Mouse (Mus musculus): ENCODE data around the gene Ryr2. TPM values are rescaled to one million over a fixed set of nuclear protein-coding genes. Genes with fewer than 3 reads are reported as not detected.
"Not testable (repeated sequence)": the region's sequence is repeated elsewhere in the genome, so short reads cannot be mapped to it uniquely, and the experiment has no call there.

Ryr2 gene
- polyA plus RNA-seq (2016; fragmentation: Nextera tagmentation; extraction: Ambion mirVana), result 22.0 and 31.5 TPM in 2 replicates

DNA sequence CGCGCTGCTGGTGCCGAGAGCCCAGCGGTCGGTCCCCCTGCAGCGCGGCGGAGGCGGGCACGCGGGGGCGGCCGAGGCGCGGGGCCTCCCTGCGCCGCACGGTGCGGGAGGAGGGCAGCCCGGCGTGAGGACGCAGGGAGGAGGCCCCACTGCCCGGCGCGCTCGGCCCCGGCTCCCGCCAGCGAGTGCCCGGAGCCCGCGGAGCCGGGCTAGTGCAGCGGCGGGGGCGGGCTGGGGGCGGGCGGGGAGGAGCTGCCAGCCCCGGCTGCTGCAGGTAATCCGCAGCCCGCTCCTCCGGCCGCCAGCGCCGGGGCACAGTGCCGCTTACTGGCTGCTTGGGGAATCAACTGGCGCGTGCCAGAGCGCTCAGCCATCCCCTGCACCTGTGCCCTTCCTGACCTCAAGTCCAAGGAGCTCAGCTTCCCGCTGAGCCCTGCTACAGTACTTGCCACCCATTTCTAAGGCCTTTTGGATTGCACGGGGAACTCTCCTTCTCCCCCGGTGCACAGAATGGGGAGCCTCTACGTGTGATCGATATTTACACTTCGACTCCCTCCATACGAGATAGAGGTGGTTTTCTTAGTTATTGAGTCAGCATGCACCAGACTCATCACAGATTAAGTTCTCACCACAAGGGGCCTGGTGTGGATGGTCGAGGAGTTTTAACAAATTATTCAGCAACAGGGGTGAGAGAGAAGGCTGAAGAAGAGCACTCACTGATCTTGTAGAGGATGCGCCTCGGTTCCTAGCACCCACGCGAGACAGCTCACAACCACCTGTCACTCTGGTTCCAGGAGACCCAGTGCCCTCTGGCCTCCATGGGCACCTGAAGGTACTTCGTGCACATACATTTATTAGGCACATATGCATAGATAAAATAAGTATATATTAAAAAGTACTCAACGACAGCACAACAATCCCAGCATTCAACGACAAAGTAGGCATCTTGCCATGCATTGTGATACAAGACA lies at the start of gene Ryr2:
Gene Ryr2, minus strand, starts transcription at position 284 of the 971 bp plus-strand sequence.
- peak; percentile 88 for DNase-seq (ENCODE audit: low spot score)
- no peaks in the 10 kb centered on the region for H3K9me3 ChIP-seq
- H3K4me1 ChIP-seq, result peaks cover 15% of the 10 kb centered on the region
- H3K4me3 ChIP-seq, result peak within 1 kb of the TSS; percentile 91
- H3K27me3 ChIP-seq (ENCODE audit: insufficient read depth, poor library complexity, severe bottlenecking), result peaks cover 23% of the 10 kb centered on the region
- H3K36me3 ChIP-seq, result no peaks in the 10 kb centered on the region
- H3K27ac ChIP-seq, result peak within 1 kb of the TSS; percentile 96
- 12% methylated on average over 48 of the region's 64 CpGs for WGBS

DNA sequence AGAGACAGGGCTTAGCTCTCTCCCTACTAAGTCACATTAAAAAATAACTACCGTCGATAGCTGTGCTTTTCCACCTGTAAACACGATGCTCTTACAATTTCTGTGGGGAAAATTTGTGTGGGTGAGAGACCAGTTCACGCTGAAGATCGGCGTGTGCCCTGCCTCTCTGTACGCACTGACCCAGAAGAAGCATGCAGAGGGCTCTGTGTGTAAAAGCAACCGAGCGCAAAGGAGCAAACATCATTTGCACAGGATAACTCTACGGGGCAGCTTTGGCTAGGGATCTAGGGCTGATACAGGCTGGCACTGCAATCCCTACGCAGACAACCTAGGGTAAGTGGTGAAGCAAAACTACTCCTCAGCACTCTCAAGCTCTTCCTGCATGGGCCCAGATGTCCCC lies 47.2 kb upstream of the Ryr2 start:
- no peak for DNase-seq (ENCODE audit: low spot score)
- H3K27ac ChIP-seq, result no peak overlapping the region
- WGBS, result 85% methylated on average over 11 of the region's 11 CpGs

DNA sequence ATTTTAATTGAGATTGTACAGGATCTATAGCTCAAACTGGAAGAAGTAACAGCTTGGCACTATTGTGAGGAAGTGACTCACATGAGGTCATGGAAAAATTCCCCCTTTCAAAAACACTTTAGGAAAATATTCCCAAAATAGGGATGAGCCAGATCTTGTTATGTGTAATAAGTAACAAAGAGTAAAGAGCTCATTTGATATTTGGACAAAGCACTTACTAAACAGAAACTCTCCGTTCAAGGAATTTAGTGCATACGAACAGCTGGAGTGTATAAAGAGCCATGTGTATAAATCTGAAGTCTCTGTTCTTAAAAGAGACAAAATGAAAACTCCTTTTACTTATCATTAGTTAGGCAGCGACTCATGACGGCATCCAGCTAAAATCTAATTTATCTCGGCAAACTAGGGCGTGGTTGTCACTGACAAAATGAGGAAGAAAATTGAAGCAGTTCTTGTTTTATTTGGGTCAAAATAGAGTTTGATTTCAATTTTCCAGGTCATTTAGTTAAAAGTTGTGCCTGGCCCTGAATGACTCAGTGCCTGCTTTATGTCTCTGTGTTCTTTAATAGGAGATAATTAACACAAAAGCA lies 40.3 kb upstream of the Ryr2 start:
- H3K9me3 ChIP-seq, result no peaks in the 10 kb centered on the region
- no peaks in the 10 kb centered on the region for H3K27me3 ChIP-seq (ENCODE audit: insufficient read depth, poor library complexity, severe bottlenecking)
- no peak overlapping the region for H3K27ac ChIP-seq
- WGBS, result 79% methylated on average over 6 of the region's 6 CpGs
- no peak overlapping the region for H3K4me3 ChIP-seq
- no peak for DNase-seq (ENCODE audit: low spot score)
- no peaks in the 10 kb centered on the region for H3K36me3 ChIP-seq
- H3K4me1 ChIP-seq, result peaks cover 18% of the 10 kb centered on the region; the same call in 1 of the 2 replicates

More for the DNA sequence above, 47.2 kb upstream of the Ryr2 start:
- H3K9me3 ChIP-seq, result no peaks in the 10 kb centered on the region
- no peak overlapping the region for H3K4me3 ChIP-seq
- no peaks in the 10 kb centered on the region for H3K27me3 ChIP-seq (ENCODE audit: insufficient read depth, poor library complexity, severe bottlenecking)
- H3K36me3 ChIP-seq, result no peaks in the 10 kb centered on the region
- peaks cover 18% of the 10 kb centered on the region for H3K4me1 ChIP-seq

DNA sequence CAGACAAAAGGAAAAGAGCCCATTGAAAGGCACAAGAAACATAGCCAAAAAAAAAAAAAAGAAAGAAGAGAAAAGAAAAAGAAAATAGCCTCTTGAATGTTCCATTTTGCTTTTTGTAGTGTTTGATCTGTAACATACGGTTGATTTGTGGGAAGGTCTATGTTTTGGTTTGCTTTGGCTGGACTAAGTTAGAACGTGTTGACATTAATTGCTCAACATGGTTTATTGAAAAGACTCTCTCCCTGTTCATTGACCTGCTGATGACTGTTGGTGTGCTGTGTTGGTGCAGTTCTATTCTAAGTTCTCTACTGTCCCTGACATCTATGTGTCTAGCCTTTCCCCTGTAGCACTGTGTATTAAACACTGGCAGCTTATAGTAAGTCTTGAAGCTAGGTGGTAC lies 39.7 kb upstream of the Ryr2 start:
- Histone ChIP-seq H3K36me3 (no peaks in the 10 kb centered on the region), H3K4me1 (peaks cover 18% of the 10 kb centered on the region; the same call in 1 of the 2 replicates), H3K9me3 (no peaks in the 10 kb centered on the region), H3K4me3 (no peak overlapping the region), H3K27me3 (ENCODE audit: insufficient read depth, poor library complexity, severe bottlenecking) (no peaks in the 10 kb centered on the region), H3K27ac (no peak overlapping the region)
- WGBS, result 79% methylated on average over 2 of the region's 2 CpGs
- no peak for DNase-seq (ENCODE audit: low spot score)

DNA sequence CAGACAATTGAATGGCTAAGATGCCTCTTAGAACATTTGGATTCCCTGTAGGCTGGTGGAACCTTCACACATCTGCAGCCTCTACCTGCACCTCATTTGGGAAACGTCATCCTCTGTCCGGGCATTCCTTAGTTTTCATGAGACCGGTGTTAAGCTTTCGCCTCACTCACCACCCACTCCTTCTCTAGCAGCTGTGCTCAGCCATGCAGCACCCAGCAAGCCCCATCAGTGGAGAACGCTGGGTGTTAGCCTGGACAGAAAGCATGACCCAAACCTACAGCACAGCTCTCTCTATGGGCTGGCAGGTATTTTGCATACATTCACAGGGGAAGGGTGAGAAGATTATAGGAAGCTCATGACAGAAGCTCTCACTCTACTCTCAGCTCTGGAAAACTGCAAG lies 36.6 kb upstream of the Ryr2 start:
- WGBS, result 57% methylated on average over 5 of the region's 5 CpGs
- Histone ChIP-seq H3K9me3 (no peaks in the 10 kb centered on the region), H3K27ac (peak overlapping the region; percentile 56; the same call in 1 of the 2 replicates), H3K27me3 (ENCODE audit: insufficient read depth, poor library complexity, severe bottlenecking) (no peaks in the 10 kb centered on the region), H3K36me3 (no peaks in the 10 kb centered on the region), H3K4me1 (peaks cover 9% of the 10 kb centered on the region; the same call in 1 of the 2 replicates), H3K4me3 (no peak overlapping the region)
- DNase-seq (ENCODE audit: low spot score), result no peak

DNA sequence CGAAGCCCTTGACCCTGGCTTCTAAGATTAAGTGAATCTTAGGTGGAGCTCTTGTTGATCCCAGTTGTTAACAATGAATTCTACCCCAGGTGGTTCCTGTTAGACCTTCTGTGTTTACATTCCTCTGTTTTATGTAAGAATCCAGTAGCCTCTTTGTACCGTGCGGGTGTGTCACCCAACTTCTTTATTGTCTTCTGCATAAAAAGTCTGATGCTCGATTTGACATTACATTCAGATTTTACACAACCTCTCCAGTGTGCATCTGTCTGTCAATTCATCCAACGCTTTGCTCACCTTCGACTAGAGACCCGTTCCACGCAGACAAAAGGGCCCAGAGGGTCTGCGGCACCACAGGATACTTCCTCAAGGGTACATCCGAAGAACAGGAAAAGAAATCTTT lies 29.7 kb upstream of the Ryr2 start:
- H3K27me3 ChIP-seq (ENCODE audit: insufficient read depth, poor library complexity, severe bottlenecking); H3K27ac ChIP-seq; DNase-seq (ENCODE audit: low spot score); H3K4me3 ChIP-seq; H3K36me3 ChIP-seq; H3K9me3 ChIP-seq: not testable (repeated sequence)
- peaks cover 24% of the 10 kb centered on the region for H3K4me1 ChIP-seq
- WGBS, result 88% methylated on average over 10 of the region's 10 CpGs

DNA sequence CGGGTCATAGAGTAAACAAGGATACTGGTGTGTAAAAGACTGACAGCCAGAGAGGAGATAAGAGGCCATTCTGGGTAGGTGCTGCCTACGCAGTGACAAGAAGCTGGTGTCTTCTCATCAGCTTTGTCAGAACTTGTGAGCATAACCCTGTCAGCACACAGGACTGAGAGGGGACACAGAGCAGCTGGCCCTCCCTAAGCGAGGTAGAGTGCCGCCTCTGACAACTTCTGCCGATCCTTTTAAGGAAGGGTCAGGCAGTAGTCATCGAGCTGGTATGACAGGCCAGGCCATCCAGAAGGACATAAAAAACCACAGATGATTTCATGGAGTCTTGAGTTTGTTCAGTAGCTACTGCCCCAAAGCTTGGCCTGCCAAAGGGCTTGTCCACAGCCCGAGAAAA lies 26.8 kb upstream of the Ryr2 start:
- DNase-seq (ENCODE audit: low spot score), result peak; percentile 96
- WGBS, result 15% methylated on average over 7 of the region's 7 CpGs
- no peaks in the 10 kb centered on the region for H3K27me3 ChIP-seq (ENCODE audit: insufficient read depth, poor library complexity, severe bottlenecking)
- no peaks in the 10 kb centered on the region for H3K36me3 ChIP-seq
- peaks cover 49% of the 10 kb centered on the region for H3K4me1 ChIP-seq
- H3K27ac ChIP-seq, result peak overlapping the region; percentile 82
- no peak overlapping the region for H3K4me3 ChIP-seq
- H3K9me3 ChIP-seq, result no peaks in the 10 kb centered on the region

DNA sequence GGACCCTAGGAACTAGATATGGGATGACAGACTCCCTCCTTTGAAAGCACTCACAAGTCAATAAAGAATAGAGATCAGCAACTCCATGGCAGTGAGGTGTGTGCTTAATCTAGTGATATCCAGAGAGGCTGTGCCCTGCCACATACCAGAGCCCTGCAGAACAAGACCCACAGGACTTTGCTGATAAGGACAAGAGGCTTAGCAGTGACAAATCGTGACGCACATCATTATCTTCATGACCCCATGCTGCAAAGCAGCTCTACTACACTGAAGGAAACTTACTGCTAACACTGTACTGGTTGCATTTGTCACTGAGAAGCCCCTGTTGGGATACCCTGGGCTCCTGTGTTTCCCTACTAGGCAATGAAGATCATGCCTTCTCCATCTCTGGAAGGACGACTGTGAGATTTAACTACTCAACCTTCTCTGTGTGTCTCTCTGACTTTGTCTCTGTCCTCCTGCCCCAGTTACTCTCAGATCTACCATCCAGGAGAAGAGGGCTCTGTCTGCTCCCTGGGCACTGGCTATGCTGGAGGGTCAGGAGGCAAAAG lies 25.5 kb upstream of the Ryr2 start:
- DNase-seq (ENCODE audit: low spot score), result no peak
- Histone ChIP-seq H3K36me3 (no peaks in the 10 kb centered on the region), H3K9me3 (no peaks in the 10 kb centered on the region), H3K4me3 (peak overlapping the region; percentile 23; the same call in 1 of the 2 replicates), H3K4me1 (peaks cover 59% of the 10 kb centered on the region), H3K27me3 (ENCODE audit: insufficient read depth, poor library complexity, severe bottlenecking) (no peaks in the 10 kb centered on the region), H3K27ac (peak overlapping the region; percentile 82)
- WGBS, result 15% methylated on average over 3 of the region's 3 CpGs

DNA sequence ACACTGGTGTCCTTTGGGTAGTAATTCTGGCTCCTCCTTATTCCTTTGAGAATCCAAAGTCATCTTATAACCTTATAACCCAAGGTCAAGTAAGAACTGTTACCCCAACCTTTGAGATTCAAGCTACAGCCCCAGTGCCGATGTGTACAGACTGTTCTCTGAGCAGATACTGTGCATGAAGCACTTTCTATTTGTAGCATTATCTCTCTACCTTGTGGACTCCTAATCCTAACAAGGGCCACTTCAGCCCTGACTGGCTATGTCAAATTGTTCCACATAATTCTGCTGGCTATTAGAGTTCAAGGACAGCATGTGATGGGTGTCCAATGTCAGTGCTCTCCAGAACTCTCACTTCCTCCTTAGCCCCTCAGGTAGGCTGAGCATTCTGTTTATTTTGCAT lies 22.4 kb upstream of the Ryr2 start:
- WGBS, result 43% methylated on average over 1 of the region's 1 CpGs
- peaks cover 63% of the 10 kb centered on the region for H3K4me1 ChIP-seq
- no peaks in the 10 kb centered on the region for H3K9me3 ChIP-seq
- H3K4me3 ChIP-seq, result no peak overlapping the region
- no peaks in the 10 kb centered on the region for H3K27me3 ChIP-seq (ENCODE audit: insufficient read depth, poor library complexity, severe bottlenecking)
- peak overlapping the region; percentile 82 for H3K27ac ChIP-seq
- no peaks in the 10 kb centered on the region for H3K36me3 ChIP-seq
- no peak for DNase-seq (ENCODE audit: low spot score)

DNA sequence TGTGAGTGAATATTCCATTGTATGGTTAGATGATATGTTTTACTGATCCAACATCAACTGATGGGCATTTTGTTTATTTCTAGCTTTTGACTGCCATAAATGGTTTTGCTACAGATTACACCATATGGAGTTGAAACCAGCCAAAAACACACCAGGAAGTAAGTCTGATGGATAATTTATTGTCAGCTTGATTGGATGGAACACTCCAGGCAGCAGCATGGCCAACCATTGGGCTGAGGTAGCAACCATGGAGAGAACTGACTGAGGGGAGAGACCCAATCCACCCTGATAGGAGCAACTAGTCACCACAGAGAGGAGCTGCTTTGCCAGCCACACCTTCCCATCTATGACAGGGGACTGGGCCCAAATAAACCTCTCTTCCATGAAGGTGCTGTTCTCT lies 19.4 kb upstream of the Ryr2 start:
- H3K4me1 ChIP-seq, result peaks cover 38% of the 10 kb centered on the region
- no peak for DNase-seq (ENCODE audit: low spot score)
- no peaks in the 10 kb centered on the region for H3K27me3 ChIP-seq (ENCODE audit: insufficient read depth, poor library complexity, severe bottlenecking)
- H3K4me3 ChIP-seq, result no peak overlapping the region
- H3K9me3 ChIP-seq, result no peaks in the 10 kb centered on the region
- H3K27ac ChIP-seq, result 0 out of 2 replicates have a peak overlapping the region, but pooled peaks have one; percentile 8
- H3K36me3 ChIP-seq, result no peaks in the 10 kb centered on the region

DNA sequence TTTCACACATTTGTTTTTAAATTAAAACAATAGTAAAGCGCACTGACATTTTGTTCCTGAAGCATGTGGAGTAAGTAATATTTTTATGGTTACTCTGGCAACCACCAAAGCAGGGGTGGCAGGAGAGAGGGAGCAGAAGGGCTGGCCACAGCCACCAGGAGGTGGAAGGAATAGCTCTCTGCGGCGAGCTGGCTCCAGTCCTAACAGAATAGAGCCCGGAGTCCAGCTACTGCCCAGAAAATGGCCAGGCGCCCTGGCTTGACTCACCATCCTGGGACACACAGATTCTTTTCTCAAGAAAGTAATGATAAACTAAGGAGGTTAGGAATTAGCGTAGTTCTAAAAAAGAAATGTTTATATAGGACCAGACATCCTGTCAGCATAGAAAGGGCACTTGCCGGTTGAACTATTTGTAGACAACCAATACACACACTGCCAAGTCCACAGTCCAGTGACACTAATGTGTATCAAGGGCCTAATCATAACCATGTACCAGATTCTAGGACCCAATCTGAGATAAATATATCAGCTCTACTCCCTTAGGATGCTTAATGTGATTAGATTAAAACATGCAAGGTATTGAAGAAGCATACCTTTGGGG lies 18.3 kb upstream of the Ryr2 start:
- Histone ChIP-seq H3K4me1 (peaks cover 29% of the 10 kb centered on the region), H3K9me3 (no peaks in the 10 kb centered on the region), H3K27me3 (ENCODE audit: insufficient read depth, poor library complexity, severe bottlenecking) (no peaks in the 10 kb centered on the region), H3K27ac (peak overlapping the region; percentile 3; the same call in 1 of the 2 replicates), H3K36me3 (no peaks in the 10 kb centered on the region), H3K4me3 (no peak overlapping the region)
- WGBS, result 67% methylated on average over 7 of the region's 7 CpGs
- DNase-seq (ENCODE audit: low spot score), result no peak

DNA sequence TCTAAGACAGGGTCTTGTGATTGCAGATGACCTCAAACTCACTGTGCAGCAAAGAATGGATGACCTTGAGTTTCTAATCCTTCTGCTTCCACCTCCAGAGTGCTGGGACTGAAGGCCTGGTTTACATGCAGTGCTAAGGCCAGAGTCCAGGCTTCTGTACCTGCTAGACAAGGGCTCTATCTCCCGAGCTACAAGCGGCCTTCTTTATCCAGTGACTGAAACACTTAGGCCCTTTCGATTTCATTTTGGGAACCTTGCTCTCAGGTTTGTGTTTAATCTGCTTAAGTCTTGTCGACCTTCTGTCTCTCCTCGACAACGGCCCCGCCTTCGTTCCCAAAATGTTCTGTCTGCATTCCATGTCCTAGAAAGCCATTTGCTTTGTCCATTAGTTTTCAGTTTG lies 8.8 kb upstream of the Ryr2 start:
- peak; percentile 68 for DNase-seq (ENCODE audit: low spot score)
- Histone ChIP-seq H3K27ac (no peak overlapping the region), H3K4me1 (0 out of 2 replicates have a peak, but pooled peaks cover 2% of the 10 kb centered on the region), H3K9me3 (no peaks in the 10 kb centered on the region), H3K27me3 (ENCODE audit: insufficient read depth, poor library complexity, severe bottlenecking) (no peaks in the 10 kb centered on the region), H3K36me3 (no peaks in the 10 kb centered on the region), H3K4me3 (no peak overlapping the region)
- WGBS, result 67% methylated on average over 8 of the region's 8 CpGs
